Mouse (Mus musculus) mouse embryonic stem cell (cell line): ENCODE results near the gene Fads3.

Experiments used
- in situ Hi-C, 2 experiments: fragments of 300-500 bp; cut with MboI; formaldehyde crosslinking; loops; 1 replicate in 1 of 2; 3 replicates in 1 of 2; pipeline ENCODE4 v1.14.3; 2019 to 2020; ENCODE audit warnings: low sequenced_read_pairs in 2 of 2, low pct_unique_long_range_greater_than_20kb in 1 of 2, mixed read lengths in 1 of 2; ENCODE audit not compliant: unreplicated experiment in 1 of 2

The Fads3 gene

GRCm38 (mm10) chr19:10041388-10042148 is at the start of gene Fads3:
Gene Fads3, plus strand, starts transcription at chr19:10041569.
- in situ Hi-C loops = no loop called here

GRCm38 (mm10) chr19:9992011-9992958 is 49.1 kb upstream of the Fads3 start:
- in situ Hi-C loops = loop anchor here (5.0 kb wide), 2 partner anchors 75 to 80 kb away; no protein-coding TSS in a partner anchor

DNA sequence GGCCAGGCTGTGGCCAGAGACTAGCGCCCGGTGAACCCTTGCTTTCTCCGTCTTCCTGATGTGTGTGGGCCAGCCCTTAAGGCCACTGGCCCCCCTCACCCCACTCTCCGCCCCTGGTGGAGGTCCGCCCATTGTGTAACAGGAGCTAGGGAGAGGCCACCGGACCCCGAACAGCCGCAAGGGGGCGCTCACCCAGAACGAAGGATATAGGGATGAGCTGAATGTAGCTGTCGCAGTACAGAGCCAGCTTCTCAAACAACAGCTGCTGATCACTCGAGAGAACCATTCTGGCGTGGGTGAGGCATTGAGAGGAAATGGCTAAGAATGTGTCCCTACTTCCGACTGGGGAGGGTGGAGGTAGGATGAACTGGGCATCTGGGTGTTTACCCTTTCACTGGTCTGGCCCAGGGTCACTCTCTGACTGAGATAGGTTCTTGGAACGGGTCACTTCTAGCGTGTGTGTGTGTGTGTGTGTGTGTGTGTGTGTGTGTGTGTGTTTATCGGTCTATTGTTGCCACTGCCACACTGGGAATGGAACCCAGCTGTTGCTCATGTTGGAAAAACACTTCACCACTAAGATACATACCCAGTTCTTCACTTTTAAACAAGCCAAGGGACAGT is 48.2 kb upstream of the Fads3 start:
- in situ Hi-C loops = loop anchor here (5.0 kb wide), 2 partner anchors 76 to 81 kb away; no protein-coding TSS in a partner anchor

- in situ Hi-C loops = loop anchor here in 1 of 2 experiments (5.0 kb wide), 1 partner anchor 35 kb away; no protein-coding TSS in a partner anchor
Observed at GRCm38 (mm10) chr19:9997204-9998062, 43.9 kb upstream of the Fads3 start.

DNA sequence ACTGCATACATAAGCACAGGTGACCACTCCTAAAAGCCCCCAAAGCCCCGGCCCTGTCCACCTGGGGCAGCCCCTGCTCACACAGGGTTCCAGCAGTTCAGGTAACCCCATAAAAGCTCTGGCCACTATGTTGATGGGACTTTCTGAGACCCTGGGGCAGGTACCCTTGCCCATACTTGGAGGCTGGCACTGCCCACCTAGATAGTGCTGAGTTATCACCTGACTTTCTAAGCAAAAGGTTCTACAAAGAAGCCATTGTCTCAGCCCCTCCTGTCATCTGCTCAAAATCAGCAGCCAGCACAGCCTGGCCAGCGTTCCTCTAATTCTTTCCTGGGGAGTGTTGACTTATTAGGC is 43.3 kb upstream of the Fads3 start:
- in situ Hi-C loops = loop anchor here in 1 of 2 experiments (5.0 kb wide), 1 partner anchor 34 kb away; no protein-coding TSS in a partner anchor

DNA sequence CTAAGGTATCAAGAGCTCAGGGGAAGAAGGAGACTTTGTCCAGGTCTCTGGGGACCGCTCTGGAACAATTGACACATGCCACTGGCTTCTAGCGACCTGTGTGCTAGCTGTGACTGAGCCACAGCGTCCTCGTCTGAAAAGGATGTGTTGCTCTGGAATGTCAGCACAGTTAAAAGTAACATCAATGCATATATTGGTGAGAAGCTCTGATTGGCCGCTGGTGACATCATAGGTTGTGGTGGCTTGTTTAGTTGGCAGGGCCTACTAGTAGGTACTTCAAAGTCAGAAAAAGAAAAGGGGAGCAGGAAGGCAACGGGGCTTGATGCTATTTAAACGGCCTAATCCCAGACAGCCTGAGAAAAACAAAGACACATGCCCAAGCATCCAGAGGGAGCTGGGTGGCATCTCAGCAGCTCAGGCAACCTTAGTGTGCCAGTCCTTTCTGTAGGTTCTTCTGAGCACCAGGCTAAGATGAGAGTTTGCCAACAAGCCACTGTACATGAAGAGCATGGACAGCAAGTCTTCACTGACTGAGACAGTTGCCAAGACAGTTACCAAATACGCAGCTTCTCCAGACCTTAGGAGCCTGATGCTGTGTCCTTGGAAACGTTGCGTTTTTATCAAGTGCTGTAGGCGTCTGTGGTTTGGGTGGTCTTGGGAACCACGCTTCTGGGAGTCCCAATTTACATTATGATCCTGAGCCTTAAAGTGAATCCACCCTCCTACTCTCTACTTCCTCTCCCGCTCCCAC is 42.5 kb upstream of the Fads3 start:
- in situ Hi-C loops = loop anchor here in 1 of 2 experiments (5.0 kb wide), 1 partner anchor 33 kb away; no protein-coding TSS in a partner anchor

- in situ Hi-C loops = no loop called here
Observed at GRCm38 (mm10) chr19:10000330-10000729, 41.0 kb upstream of the Fads3 start.

DNA sequence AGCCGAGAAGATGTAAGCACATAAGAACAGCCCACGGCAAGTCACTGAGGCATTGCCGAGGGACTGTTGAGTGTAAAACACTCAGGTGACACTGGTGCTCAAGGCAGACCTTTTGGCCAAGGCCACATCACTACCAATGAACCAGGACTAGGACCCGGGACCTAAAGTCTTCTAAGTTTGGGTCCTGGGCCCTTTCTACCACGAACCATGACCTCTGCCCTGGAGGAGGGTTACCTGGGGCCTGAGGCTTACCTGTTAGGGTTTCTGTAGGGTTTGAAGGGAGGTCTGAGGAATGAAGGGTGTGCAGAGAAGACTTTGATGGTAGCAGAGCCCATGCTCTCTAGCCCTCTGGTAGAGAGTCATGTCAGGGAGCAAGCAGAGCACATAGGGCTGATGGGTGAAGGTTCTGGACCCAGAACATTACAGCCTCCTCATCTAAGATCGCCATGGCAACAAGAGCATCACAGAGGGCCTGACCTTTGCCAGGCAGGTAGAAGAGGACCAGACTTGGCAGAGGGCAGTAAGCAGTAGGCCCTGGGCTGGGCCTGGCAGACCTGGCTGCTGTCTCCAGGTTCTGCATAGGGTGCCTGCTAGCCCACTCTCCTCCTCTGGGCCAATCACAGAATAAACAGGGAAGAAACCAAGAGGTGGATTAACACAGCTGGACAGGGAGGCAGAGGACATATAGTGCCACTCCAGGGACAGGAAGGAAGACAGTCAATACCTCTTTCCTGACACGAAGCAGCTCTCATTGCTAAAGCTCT is 40.0 kb upstream of the Fads3 start, which contains the start of the genes Best1 and Rab3il1:
TSS of gene Best1 (minus strand) at position 428 of the 764 bp plus-strand sequence.
TSS of gene Rab3il1 (plus strand) at position 464 of the 764 bp plus-strand sequence.
- in situ Hi-C loops = no loop called here

GRCm38 (mm10) chr19:10003696-10004095 is 37.7 kb upstream of the Fads3 start:
- in situ Hi-C loops = no loop called here

GRCm38 (mm10) chr19:10011408-10011807 is 30.0 kb upstream of the Fads3 start:
- in situ Hi-C loops = no loop called here

GRCm38 (mm10) chr19:10012827-10013278 is 28.5 kb upstream of the Fads3 start:
- in situ Hi-C loops = no loop called here

GRCm38 (mm10) chr19:10013348-10013747 is 28.0 kb upstream of the Fads3 start:
- in situ Hi-C loops = no loop called here

DNA sequence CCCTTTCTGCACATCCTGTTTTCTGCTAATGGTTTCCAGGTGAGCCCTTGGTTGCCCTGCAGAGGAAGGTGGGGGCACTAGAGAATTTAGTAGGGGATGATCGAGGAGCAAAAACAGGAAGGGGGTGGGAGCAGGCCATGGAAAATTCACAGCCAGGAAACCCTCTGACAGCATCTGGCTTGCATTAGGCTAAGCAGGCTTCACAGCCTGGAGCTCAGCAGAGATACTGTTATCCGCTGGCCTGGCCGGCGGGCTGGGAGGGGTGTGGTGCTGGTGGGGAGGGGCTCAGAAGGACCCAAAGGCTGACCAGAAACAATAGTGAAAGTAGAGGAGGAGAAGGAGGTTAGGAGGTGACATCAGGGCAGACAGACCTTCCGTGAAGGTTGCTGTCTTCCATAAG is 27.5 kb upstream of the Fads3 start:
- in situ Hi-C loops = no loop called here

- in situ Hi-C loops = no loop called here
Observed at GRCm38 (mm10) chr19:10014824-10015223, 26.5 kb upstream of the Fads3 start.

DNA sequence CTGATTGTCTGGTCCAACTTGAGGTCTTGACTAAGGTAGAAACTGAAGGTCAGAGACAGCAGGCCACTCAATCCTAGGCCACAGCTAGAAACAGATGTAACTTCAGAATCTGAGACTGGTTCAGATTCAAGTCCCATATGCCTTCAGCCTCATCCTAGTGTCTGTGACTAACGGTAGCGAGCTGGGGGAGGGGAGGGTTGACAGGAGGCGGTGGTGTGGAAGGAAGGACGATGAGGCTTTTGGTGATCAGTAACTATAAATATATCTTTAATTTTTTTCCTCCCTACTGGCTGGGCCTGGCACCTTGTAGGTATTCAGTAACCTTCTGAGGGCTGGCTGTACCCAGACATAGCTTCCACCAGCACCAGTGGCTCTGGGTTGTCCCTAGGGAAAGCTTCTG is 25.9 kb upstream of the Fads3 start:
- in situ Hi-C loops = no loop called here

DNA sequence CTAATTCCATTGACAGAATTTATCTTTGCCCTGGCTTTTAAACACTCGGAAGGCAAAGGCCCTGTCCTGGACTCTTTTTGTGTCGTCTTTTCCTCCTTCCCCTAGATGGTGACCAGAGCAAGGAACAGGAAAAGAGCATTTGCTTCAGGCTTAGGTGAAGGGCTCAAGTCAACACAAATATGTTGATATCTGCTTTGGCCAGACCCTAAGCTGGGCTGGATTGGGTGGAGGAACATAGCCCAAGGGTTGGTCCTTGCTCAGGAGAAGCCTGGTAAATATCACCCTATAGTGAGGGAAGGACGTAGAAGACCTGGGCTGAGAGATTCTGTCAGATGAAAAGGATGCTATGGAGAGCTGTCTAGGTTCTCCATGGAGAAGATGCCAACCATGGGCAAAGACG is 25.2 kb upstream of the Fads3 start:
- in situ Hi-C loops = no loop called here
